Mouse (Mus musculus): Measurements from ENCODE around the gene Rbck1.

DNA sequence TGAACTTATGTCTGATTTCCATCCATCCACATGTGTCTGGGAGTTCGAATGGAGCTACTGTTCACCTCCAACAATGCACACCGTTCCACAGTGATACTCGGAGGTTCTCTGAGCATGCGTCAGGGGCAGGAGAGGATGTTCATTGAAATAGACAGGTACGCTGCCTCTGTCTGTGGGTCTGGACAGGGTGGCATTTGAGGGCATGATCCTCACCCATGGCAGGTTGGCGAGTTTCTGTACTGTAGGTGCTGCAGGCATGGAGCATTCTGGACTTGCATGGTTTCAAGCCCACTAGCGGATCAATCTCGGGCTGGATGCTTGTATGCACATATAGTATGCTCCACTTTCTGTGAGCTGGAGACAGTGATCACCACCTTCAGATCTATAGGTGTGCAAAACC, 28.7 kb upstream of the Rbck1 start:
- TF ChIP-seq CTCF (IDR thresholded peaks at IDR 0.05; ENCODE audit: borderline replicate concordance, control insufficient read depth, extremely low read depth, insufficient read depth, low read length, poor library complexity), result no peak
- no peak for TF ChIP-seq POLR2A (IDR thresholded peaks at IDR 0.05; ENCODE audit: control insufficient read depth, extremely low read depth, insufficient read depth, low read length, poor library complexity)

Data from thymus, adult 2 months (tissue).